In the genomic region with DNA sequence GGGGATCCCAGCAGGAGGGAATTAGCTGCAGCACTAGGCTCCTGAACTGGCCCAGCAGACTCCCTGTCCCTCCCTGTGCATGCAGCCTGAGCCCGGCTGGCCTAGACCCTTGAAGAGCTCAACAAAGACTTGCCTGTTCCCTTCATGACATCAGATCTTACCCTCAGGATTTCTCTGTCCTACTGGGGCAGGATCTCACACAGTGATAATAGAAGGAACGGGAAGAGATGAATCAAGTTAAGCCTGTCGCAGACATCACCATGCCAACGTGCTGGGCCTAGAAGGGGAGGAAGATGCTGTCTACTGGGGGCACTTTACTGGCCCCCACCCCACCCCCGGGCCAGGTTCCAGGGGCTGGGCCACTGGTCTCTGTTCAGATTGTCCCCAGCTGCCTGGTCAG, we compare ENCODE assay signal across 9 mouse cellular contexts. TPM values are rescaled to one million over a fixed set of nuclear protein-coding genes. Genes with fewer than 3 reads are reported as not detected.
DNase-seq lines count a peak whose midpoint lies in the region; ATAC-seq and TF ChIP-seq lines count a peak whose summit lies in the region.
"Had no signal": no experiment of that assay in that cellular context is flagged by ENCODE, and none has a peak within 500 bp of the region (broad histone marks: within the 10 kb centered on the region; RNA-seq: fewer than 3 reads in every experiment).

No protein-coding gene starts in this region.

- WGBS in heart, embryonic 12.5 days, result 41% methylated on average over 5 of the region's 5 CpGs
- 8% methylated on average over 5 of the region's 5 CpGs for WGBS in midbrain, embryonic 14.5 days
- 87% methylated on average over 5 of the region's 5 CpGs for WGBS in thymus, adult 2 months

- no peak for TF ChIP-seq POLR2A in thymus, adult 2 months (IDR thresholded peaks at IDR 0.05; ENCODE audit: control insufficient read depth, extremely low read depth, insufficient read depth, low read length, poor library complexity)

- no peak for ATAC-seq in heart, embryonic 12.5 days (ENCODE audit: insufficient number of reproducible peaks, low FRiP score)
- ATAC-seq in midbrain, embryonic 14.5 days (ENCODE audit: low FRiP score, low TSS enrichment), result peak; percentile 71

- H3K9me3 ChIP-seq in heart, embryonic 12.5 days (replicated peaks), result no peaks in the 10 kb centered on the region
- no peaks in the 10 kb centered on the region for H3K9me3 ChIP-seq in midbrain, embryonic 14.5 days (ENCODE audit: control insufficient read depth, low read length)

- no peak overlapping the region for H3K4me2 ChIP-seq in heart, embryonic 12.5 days
- no peak overlapping the region for H3K4me2 ChIP-seq in midbrain, embryonic 14.5 days (ENCODE audit: low read length)

- no peak overlapping the region for H3K27ac ChIP-seq in heart, embryonic 12.5 days (ENCODE audit: poor library complexity, severe bottlenecking)
- peak overlapping the region; percentile 45 for H3K27ac ChIP-seq in midbrain, embryonic 14.5 days (replicated peaks; ENCODE audit: low read depth, low read length)
- no peak overlapping the region for H3K27ac ChIP-seq in thymus, adult 2 months (ENCODE audit: control insufficient read depth, insufficient read depth, low read length)
- H3K27ac ChIP-seq: kidney, postnatal 0 days had no signal

- TF ChIP-seq CTCF in thymus, adult 2 months (IDR thresholded peaks at IDR 0.05; ENCODE audit: borderline replicate concordance, control insufficient read depth, extremely low read depth, insufficient read depth, low read length, poor library complexity), result no peak

- H3K9ac ChIP-seq in heart, embryonic 12.5 days, result no peak overlapping the region
- no peak overlapping the region for H3K9ac ChIP-seq in midbrain, embryonic 14.5 days (replicated peaks; ENCODE audit: low read length)

- H3K36me3 ChIP-seq in heart, embryonic 12.5 days, result no peaks in the 10 kb centered on the region
- no peaks in the 10 kb centered on the region for H3K36me3 ChIP-seq in midbrain, embryonic 14.5 days (ENCODE audit: control insufficient read depth, insufficient read depth, low read length)
- H3K36me3 ChIP-seq in thymus, adult 2 months (ENCODE audit: control insufficient read depth, insufficient read depth, low read length), result no peaks in the 10 kb centered on the region

- intact Hi-C loops in heart, postnatal 10 days (cut with DNase I), result no loop called here
- intact Hi-C loops in heart, postnatal 14 days (cut with DNase I), result loop anchor here (10.0 kb wide), 1 partner anchor 1000 kb away; no protein-coding TSS in a partner anchor

- H3K4me1 ChIP-seq in heart, embryonic 12.5 days (replicated peaks), result peaks cover 55% of the 10 kb centered on the region
- H3K4me1 ChIP-seq in midbrain, embryonic 14.5 days (ENCODE audit: control insufficient read depth, insufficient read depth, low read length), result peaks cover 10% of the 10 kb centered on the region
- H3K4me1 ChIP-seq in thymus, adult 2 months (replicated peaks; ENCODE audit: control insufficient read depth, insufficient read depth, low read length), result peaks cover 8% of the 10 kb centered on the region

- no peaks in the 10 kb centered on the region for H3K27me3 ChIP-seq in heart, embryonic 12.5 days (replicated peaks)
- H3K27me3 ChIP-seq in midbrain, embryonic 14.5 days (ENCODE audit: control insufficient read depth, insufficient read depth, low read length), result no peaks in the 10 kb centered on the region
- no peaks in the 10 kb centered on the region for H3K27me3 ChIP-seq in thymus, adult 2 months (ENCODE audit: control insufficient read depth, insufficient read depth, low read length)

- H3K4me3 ChIP-seq in heart, embryonic 12.5 days, result no peak overlapping the region
- H3K4me3 ChIP-seq in midbrain, embryonic 14.5 days (replicated peaks; ENCODE audit: low read depth, low read length), result no peak overlapping the region
- H3K4me3 ChIP-seq in thymus, adult 2 months (ENCODE audit: control insufficient read depth, insufficient read depth, low read length), result no peak overlapping the region

- DNase-seq in heart, postnatal 10 days, result peak; percentile 37 to 48
- DNase-seq in embryo, embryonic 10 days (ENCODE audit: low spot score), result peak; percentile 61
- peak; percentile 53 to 55 for DNase-seq in heart, postnatal 14 days
- peak; percentile 53 for DNase-seq in midbrain, embryonic 14.5 days
- no peak for DNase-seq in natural killer cell, adult 2 months (ENCODE audit: low spot score in 2 of 2)
- no peak for DNase-seq in thymus, adult 2 months
- DNase-seq in c-Kit-positive CD71-positive TER-119-positive erythroid progenitor cells, embryonic 14.5 days (ENCODE audit: low spot score), result no peak

RNA-seq across cellular contexts. Expression of a gene that starts 53.1 kb away (rescaled TPM):
- total RNA-seq in heart, postnatal 10 days (2021), result 10 to 100 TPM; 14.7 to 15.6 TPM
- 48.8 and 49.4 TPM in 2 replicates for polyA plus RNA-seq in heart, embryonic 12.5 days (2016; fragmentation: Nextera tagmentation; extraction: Ambion mirVana)
- total RNA-seq in heart, postnatal 14 days (2021), result 10 to 100 TPM; 11.7 to 17.2 TPM
- polyA plus RNA-seq in midbrain, embryonic 14.5 days (2014; fragmentation: Nextera tagmentation; extraction: Ambion mirVana), result 48.6 and 57.0 TPM in 2 replicates
- 5.2 and 5.3 TPM in 2 replicates for polyA plus RNA-seq in thymus, adult 2 months (2012; rRNA removed)

Comparison
In these comparisons a context has a peak if more than half of its experiments do, and no peak if none do; other contexts are left out.
1. DNase-seq: peak in heart, postnatal 10 days (2 of 2), embryo, embryonic 10 days (single experiment), heart, postnatal 14 days (2 of 2) and midbrain, embryonic 14.5 days (single experiment); none in natural killer cell, adult 2 months (0 of 2), thymus, adult 2 months (single experiment) and c-Kit-positive CD71-positive TER-119-positive erythroid progenitor cells, embryonic 14.5 days (single experiment).